Mouse (Mus musculus) adrenal gland, adult 18-20 months (tissue): ENCODE data around the gene Rasd2. TPM values are rescaled to one million over a fixed set of nuclear protein-coding genes. Genes with fewer than 3 reads are reported as not detected.
A peak's percentile ranks its signal among the peaks of the same experiment; 100 is the strongest.

ENCODE experiments used
- DNase-seq, 2 experiments: peaks; one replicate each; pipeline ENCODE4 v3.0.0; 2021 to 2022; ENCODE audit warnings: low spot score in 2 of 2
- total RNA-seq, 2 experiments: library from RNA; stranded (reverse); gene quantifications; 1 replicate in 1 of 2; 2 replicates in 1 of 2; pipeline ENCODE4 v1.2.3; 2021

Gene Rasd2
- total RNA-seq, 2 experiments from 2014 or later = 1.9 to 3.6 TPM

DNA sequence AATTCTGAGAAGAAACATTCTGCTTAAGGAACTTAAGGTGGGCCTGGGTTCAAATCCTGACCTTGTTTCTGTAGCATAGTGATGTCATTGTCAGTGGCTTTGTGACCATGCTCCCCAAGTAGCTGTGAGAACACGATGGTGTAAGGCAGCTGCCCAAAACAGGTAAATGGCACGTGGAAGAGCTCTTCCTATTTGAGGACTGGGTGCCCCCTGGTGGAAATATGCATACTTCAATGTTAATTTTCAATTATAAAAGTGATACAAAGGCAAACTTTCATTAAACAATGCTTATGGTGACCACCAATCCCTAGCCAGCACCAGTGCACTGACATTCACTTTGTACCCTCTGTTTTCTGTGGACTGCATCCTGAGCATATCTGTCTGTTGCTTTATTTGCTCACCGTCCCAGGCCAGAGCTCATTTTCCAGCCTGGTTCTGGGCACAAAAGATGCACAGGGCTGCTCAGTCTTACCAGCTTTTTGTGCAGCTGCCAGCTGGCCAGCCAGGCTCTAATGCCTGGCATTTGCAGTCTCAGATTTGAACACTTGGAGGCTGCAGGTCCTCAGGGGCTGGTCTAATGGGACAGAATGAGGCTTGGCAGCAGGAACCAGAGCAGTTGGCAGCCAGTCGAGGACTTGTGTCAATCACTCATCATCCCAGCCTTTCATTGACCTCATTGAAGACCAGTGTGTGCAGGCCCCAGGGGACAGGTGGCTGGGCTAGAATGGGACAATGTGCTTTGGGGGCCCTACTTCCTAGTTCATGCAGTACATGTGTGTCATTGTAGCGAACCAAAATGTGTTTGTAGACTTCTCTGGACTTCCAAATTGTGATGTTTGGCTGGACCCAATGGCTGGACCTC is 6.4 kb downstream of the Rasd2 start:
- DNase-seq = no peak

DNA sequence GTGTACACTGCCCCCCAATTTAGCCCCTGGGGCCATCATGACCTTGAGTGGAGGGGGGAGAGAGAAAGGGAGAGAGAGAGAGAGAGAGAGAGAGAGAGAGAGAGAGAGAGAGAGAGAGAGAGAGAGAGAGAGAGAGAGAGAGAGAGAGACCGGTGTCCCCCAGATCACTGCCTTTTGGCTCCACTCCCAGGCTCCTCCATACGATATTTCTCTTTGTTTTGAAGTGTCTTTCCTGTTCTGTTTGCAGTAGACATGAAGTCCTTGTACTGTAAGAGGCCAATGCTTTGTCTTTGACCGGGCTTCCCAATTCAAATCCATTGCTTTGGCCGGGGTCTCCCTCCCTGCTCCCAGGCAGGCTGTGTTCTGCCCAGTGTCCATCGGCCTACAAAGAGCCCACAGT is 8.9 kb downstream of the Rasd2 start:
- no peak for DNase-seq

DNA sequence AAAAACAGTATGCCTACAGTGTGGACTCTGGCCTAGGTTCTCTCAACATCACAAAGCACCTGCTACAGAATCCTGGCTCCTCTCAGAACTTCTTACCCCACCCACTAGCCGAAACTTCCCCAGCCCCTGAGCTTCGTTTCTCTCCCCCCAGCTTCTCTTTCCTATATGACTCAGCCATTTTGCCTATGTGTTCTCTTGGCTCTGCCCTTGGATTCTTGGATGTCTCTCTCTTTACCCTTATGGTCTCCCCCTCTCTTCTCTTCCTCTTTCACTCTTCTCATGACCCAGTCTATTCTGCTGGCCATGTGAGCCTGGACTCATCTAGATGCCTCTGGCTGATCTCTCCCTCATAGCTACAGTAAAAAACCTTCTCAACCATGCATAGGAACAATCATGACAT is 13.0 kb downstream of the Rasd2 start:
- DNase-seq = no peak

DNA sequence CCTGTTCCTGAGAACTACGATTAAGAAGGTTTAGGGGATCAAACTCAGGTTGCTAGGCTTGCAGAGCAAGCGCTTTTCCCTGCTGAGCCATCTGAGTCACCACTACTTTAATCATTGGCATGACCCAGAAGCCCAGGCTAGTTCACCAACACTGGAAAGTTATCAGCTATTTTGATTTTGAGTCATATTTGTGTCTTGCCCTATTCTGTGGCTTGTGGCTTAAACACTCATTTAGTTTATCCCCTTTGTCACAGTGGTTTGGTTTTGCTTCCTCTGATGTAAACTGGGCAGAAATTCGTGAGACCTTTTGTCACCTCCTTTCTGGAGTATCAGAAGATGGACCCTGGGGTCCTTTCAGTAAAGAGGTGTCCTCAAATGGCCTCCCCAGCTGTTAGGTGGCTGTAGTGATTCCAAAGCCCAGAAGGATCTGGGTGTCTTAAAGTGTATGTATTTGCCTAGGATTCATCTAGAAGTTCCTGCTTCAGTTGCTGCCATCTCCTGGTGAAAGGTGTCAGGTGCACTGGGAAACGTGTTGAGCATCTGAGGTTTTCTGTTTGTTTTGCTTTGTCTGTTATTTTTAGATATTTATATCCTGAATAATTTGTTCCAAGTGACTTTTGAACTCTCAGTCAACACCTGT is 20.3 kb downstream of the Rasd2 start:
- DNase-seq = no peak

DNA sequence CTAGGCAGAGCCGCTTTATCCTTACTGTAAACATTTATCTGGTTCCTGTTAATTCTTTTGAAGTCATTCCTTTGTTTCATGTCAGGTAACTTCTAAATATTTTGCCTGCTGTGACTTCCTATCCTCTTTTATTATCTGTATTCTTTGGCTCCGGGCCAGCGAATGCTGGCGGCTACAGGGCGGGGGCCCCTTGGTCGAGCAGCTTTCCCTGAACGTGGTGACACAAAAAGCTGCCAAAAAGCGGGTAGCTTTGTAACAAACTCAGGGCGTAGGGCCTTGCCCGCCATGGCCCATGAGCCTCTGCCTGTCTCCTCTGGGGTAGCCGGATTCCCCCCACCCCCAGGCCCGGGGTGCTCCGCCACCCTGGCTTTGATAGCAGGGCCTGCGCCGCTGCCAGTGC is 33.6 kb downstream of the Rasd2 start:
- no peak for DNase-seq

DNA sequence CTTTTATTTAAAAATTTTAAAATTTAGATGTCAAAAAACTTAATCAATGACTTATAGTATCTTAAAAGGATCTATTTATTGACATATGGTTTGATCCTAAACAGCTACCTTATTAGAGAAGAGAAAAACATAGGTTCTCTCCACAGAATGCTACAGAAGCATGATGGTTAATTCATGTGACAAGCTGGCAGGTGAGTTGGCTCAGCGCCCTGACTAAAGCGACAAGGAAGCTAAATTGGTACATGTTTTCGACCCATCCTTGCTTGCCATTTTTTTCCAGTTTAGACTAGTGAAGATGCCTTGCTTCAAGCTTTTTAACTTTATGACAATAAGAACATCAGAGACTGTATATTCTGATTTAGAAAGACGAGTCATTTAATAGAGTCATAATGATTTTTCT is 35.4 kb downstream of the Rasd2 start:
- no peak for DNase-seq

DNA sequence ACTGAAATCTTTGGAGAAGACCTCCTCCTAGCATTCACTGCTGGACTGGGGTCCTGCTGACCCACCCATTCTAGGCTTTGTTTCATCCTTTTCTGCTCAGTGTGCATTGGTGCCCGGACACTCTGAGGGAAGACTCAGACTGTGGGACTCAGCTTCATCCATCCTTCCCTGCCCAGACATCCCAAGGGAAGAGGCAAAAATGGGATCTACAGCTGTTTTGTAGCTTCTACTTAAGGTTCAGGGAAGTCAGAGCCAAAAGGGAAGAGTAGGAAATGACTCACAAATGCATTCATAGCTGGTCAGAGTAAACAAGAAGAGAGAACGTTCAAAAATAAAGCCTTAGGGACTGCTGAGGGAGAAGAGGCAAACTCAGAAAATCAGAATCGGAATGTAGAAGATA is 40.3 kb downstream of the Rasd2 start:
- no peak for DNase-seq

DNA sequence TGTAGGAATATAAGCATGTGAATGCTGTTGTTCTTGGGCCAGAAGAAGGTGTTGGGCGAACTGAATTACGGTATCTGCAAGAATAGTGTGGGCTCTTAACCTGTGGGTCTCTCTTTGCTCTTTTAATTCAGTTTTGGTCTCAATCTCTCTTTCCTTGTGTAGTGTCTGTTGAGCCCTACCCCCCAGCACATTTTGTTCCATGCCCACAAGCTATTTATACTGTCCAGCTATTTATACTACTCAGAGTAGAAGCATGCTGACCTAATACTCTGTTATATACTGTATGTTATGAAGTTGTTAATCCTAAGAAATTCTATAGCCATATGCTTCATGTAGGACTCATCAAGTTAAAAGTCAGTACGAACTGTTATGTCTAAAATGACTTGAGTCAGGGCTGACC is 41.9 kb downstream of the Rasd2 start:
- DNase-seq = no peak

DNA sequence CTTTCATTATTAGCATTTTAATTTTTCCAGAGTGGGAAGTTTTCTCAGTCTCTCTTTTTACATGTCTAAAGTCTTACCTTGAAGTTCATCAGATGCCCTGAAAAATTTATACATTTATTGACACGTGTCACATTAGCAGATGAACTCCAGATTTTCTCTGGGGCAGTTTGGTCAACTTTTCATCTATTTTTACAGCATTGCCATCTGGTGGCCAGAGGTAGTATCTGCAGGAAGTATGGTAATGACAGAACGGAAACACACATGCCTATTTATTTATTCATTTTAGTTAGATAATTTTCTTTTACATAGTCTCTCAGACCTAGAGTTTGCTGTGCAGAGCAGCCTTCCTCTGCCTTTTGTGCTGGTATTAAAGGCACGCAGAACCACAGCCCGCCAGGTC is 58.4 kb downstream of the Rasd2 start:
- DNase-seq = peak in 1 of 2 experiments; percentile 15

Other genes with a start within 250 kb of the Rasd2 start
- 10 to 100 TPM; 17.4 to 20.6 TPM for gene Hmgxb4, start 220.6 kb upstream of the Rasd2 start, total RNA-seq
- 10 to 100 TPM; 40.8 to 46.1 TPM for gene Tom1, start 180.2 kb upstream of the Rasd2 start, total RNA-seq
- 100 to 1,000 TPM in 1 of 2 experiments, 10 to 100 TPM in 1; 66.8 to 386 TPM for gene Hmox1, start 120.3 kb upstream of the Rasd2 start, total RNA-seq
- gene Mcm5, start 104.4 kb upstream of the Rasd2 start, total RNA-seq = 1 to 10 TPM; 7.3 to 7.5 TPM
- not detected for gene Gm10358, start 192.6 kb downstream of the Rasd2 start, total RNA-seq
- not detected for gene Iqcm, start 234.8 kb downstream of the Rasd2 start, total RNA-seq